Mouse (Mus musculus) bone marrow, adult 2 months (tissue): Measurements from ENCODE around the gene B430218F22Rik. TPM values are rescaled to one million over a fixed set of nuclear protein-coding genes. Genes with fewer than 3 reads are reported as not detected.
A peak's percentile ranks its signal among the peaks of the same experiment; 100 is the strongest.
"Not testable (repeated sequence)": the region's sequence is repeated elsewhere in the genome, so short reads cannot be mapped to it uniquely, and the experiment has no call there.

Experiments used
- H3K27ac ChIP-seq: fragments of 200-500 bp; 2 replicates; pipeline ENCODE4 v1.5.1; 2012; ENCODE audit warnings: low read depth, mild to moderate bottlenecking, control low read depth, inconsistent platforms, low read length; ENCODE audit not compliant: control insufficient read depth, poor library complexity, insufficient read depth
- H3K4me1 ChIP-seq: fragments of 200-500 bp; 2 replicates; pipeline ENCODE4 v1.6.1; 2011; ENCODE audit warnings: low read length; ENCODE audit not compliant: control insufficient read depth, insufficient read depth
- H3K4me3 ChIP-seq: fragments of 200-500 bp; replicated peaks from 2 replicates; pipeline ENCODE3; 2011; ENCODE audit warnings: mild to moderate bottlenecking, low read depth, low read length, control low read depth; ENCODE audit not compliant: control insufficient read depth
- CTCF ChIP-seq: fragments of 200-500 bp; IDR thresholded peaks from 2 replicates; pipeline ENCODE4 v1.5.1; 2011; ENCODE audit warnings: low read length, control low read depth; ENCODE audit not compliant: control insufficient read depth, insufficient read depth
- POLR2A ChIP-seq: fragments of 200-500 bp; IDR thresholded peaks from 2 replicates; pipeline ENCODE4 v1.6.1; 2011; ENCODE audit warnings: low read depth, mild to moderate bottlenecking, control low read depth, low read length, borderline replicate concordance; ENCODE audit not compliant: control insufficient read depth
- WGBS: fragments of 180-500 bp; shearing (Covaris S2); methylation state at CpG from one replicate; pipeline ENCODE4 v1.1.7; 2018; 5-methylcytosine and 5-hydroxymethylcytosine counted together
- polyA plus RNA-seq: library from polyadenylated mRNA; stranded (reverse); fragments of >200 nt; gene quantifications from 2 replicates; pipeline ENCODE4 v1.2.4, GENCODE M21; 2011; ENCODE audit warnings: low replicate concordance; ENCODE audit not compliant: missing spikeins, insufficient read depth, insufficient read length

The B430218F22Rik gene
- polyA plus RNA-seq: not detected in 2 replicates

- Histone ChIP-seq H3K4me3 (peak within 1 kb of the TSS; percentile 95), H3K27ac (peak within 1 kb of the TSS; percentile 30; the same call in 1 of the 2 replicates), H3K4me1 (no peaks in the 10 kb centered on the region)
- TF ChIP-seq CTCF (no peak; the same call in 1 of the 2 replicates), POLR2A (peak; percentile 61; the same call in 1 of the 2 replicates)
- WGBS: under 1% methylated on average over 93 of the region's 93 CpGs
Measured at GRCm38 (mm10) chr13:118386511-118387447, at the start of gene B430218F22Rik, which contains the start of gene Mrps30. TSS of gene B430218F22Rik (plus strand) at chr13:118386630. TSS of gene Mrps30 (minus strand) at chr13:118387252.

- no peak for TF ChIP-seq POLR2A
- TF ChIP-seq CTCF: no peak
- WGBS: 17% methylated on average over 10 of the region's 10 CpGs
Measured at GRCm38 (mm10) chr13:118350257-118350656, 36.2 kb upstream of the B430218F22Rik start.

GRCm38 (mm10) chr13:118350870-118351269 lies 35.6 kb upstream of the B430218F22Rik start:
- 87% methylated on average over 10 of the region's 10 CpGs for WGBS
- Histone ChIP-seq H3K27ac (no peak overlapping the region), H3K4me3 (no peak overlapping the region), H3K4me1 (no peaks in the 10 kb centered on the region; the same call in 1 of the 2 replicates)
- TF ChIP-seq POLR2A (no peak), CTCF (no peak)

More at GRCm38 (mm10) chr13:118350257-118350656, 36.2 kb upstream of the B430218F22Rik start:
- no peaks in the 10 kb centered on the region; the same call in 1 of the 2 replicates for H3K4me1 ChIP-seq
- no peak overlapping the region for H3K4me3 ChIP-seq
- H3K27ac ChIP-seq: no peak overlapping the region

GRCm38 (mm10) chr13:118363342-118363741 lies 23.1 kb upstream of the B430218F22Rik start:
- no peak overlapping the region for H3K4me3 ChIP-seq
- 86% methylated on average over 6 of the region's 6 CpGs for WGBS

GRCm38 (mm10) chr13:118365774-118366173 lies 20.7 kb upstream of the B430218F22Rik start:
- TF ChIP-seq POLR2A: no peak
- no peak for TF ChIP-seq CTCF
- no peak overlapping the region for H3K27ac ChIP-seq
- no peaks in the 10 kb centered on the region for H3K4me1 ChIP-seq
- 39% methylated on average over 1 of the region's 1 CpGs for WGBS
- no peak overlapping the region for H3K4me3 ChIP-seq

More at GRCm38 (mm10) chr13:118363342-118363741, 23.1 kb upstream of the B430218F22Rik start:
- TF ChIP-seq CTCF: no peak
- TF ChIP-seq POLR2A: no peak
- Histone ChIP-seq H3K27ac (no peak overlapping the region), H3K4me1 (no peaks in the 10 kb centered on the region)

GRCm38 (mm10) chr13:118372871-118373270 lies 13.6 kb upstream of the B430218F22Rik start:
- TF ChIP-seq POLR2A: no peak
- TF ChIP-seq CTCF: no peak
- H3K4me1 ChIP-seq: no peaks in the 10 kb centered on the region
- no peak overlapping the region for H3K27ac ChIP-seq
- H3K4me3 ChIP-seq: no peak overlapping the region
- WGBS: 79% methylated on average over 4 of the region's 4 CpGs

GRCm38 (mm10) chr13:118379155-118379554 lies 7.3 kb upstream of the B430218F22Rik start:
- Histone ChIP-seq H3K4me3 (no peak overlapping the region), H3K27ac (no peak overlapping the region), H3K4me1 (no peaks in the 10 kb centered on the region)
- 69% methylated on average over 1 of the region's 1 CpGs for WGBS
- no peak for TF ChIP-seq POLR2A
- peak; percentile 74 for TF ChIP-seq CTCF

GRCm38 (mm10) chr13:118380381-118380780 lies 6.0 kb upstream of the B430218F22Rik start:
- no peak for TF ChIP-seq POLR2A
- TF ChIP-seq CTCF: no peak
- WGBS: 84% methylated on average over 10 of the region's 10 CpGs
- H3K4me3 ChIP-seq: no peak overlapping the region
- no peaks in the 10 kb centered on the region for H3K4me1 ChIP-seq
- no peak overlapping the region for H3K27ac ChIP-seq

- not testable (repeated sequence) for H3K27ac ChIP-seq, H3K4me1 ChIP-seq
- 4% methylated on average over 10 of the region's 10 CpGs for WGBS
- peak overlapping the region; percentile 95 for H3K4me3 ChIP-seq
Measured at GRCm38 (mm10) chr13:118387448-118387801, 995 bp downstream of the B430218F22Rik start.
